ENCODE assay signal across 8 mouse cellular contexts in genomic region chr2:167942199-167942925, GRCm38 (mm10). TPM values are rescaled to one million over a fixed set of nuclear protein-coding genes. Genes with fewer than 3 reads are reported as not detected.
DNase-seq lines count a peak whose midpoint lies in the region; ATAC-seq and TF ChIP-seq lines count a peak whose summit lies in the region.

No protein-coding gene starts in this region.

- H3K9me3 ChIP-seq in megakaryocyte, embryonic 14.5 days: no peaks in the 10 kb centered on the region
- H3K9me3 ChIP-seq in hindbrain, postnatal 0 days (ENCODE audit: low read length): no peaks in the 10 kb centered on the region
- H3K9me3 ChIP-seq in midbrain, embryonic 13.5 days: no peaks in the 10 kb centered on the region

- H3K27ac ChIP-seq in hindbrain, postnatal 0 days: peak overlapping the region; percentile 74
- peak overlapping the region; percentile 73 for H3K27ac ChIP-seq in midbrain, embryonic 13.5 days

- H3K4me3 ChIP-seq in megakaryocyte, embryonic 14.5 days (replicated peaks): peak overlapping the region; percentile 89
- no peak overlapping the region for H3K4me3 ChIP-seq in hindbrain, postnatal 0 days (ENCODE audit: low read length)
- no peak overlapping the region for H3K4me3 ChIP-seq in midbrain, embryonic 13.5 days (replicated peaks)

- ATAC-seq in megakaryocyte, adult 5-6 weeks (ENCODE audit: poor library complexity, severe bottlenecking): no peak; the same call in 1 of the 2 replicates
- peak; percentile 72 for ATAC-seq in hindbrain, postnatal 0 days
- ATAC-seq in midbrain, embryonic 13.5 days: peak; percentile 77

- intact Hi-C loops in left cerebral cortex, postnatal 14 days (cut with DNase I): no loop called here

- peak overlapping the region; percentile 34 for H3K4me2 ChIP-seq in hindbrain, postnatal 0 days (ENCODE audit: low read depth, low read length)
- 0 out of 2 replicates have a peak overlapping the region, but pooled peaks have one; percentile 5 for H3K4me2 ChIP-seq in midbrain, embryonic 13.5 days (replicated peaks)

- peak; percentile 56 for DNase-seq in cerebellum, adult 18-20 months
- peak; percentile 58 for DNase-seq in gastrocnemius, postnatal 10 days
- peak; percentile 78 for DNase-seq in hindbrain, postnatal 0 days (ENCODE audit: low spot score)
- DNase-seq in left cerebral cortex, postnatal 14 days (ENCODE audit: low spot score in 2 of 2): peak; percentile 70 to 86
- DNase-seq in testis, postnatal 10 days (ENCODE audit: low spot score): peak; percentile 83

- H3K9ac ChIP-seq in hindbrain, postnatal 0 days (replicated peaks; ENCODE audit: low read length): no peak overlapping the region
- H3K9ac ChIP-seq in midbrain, embryonic 13.5 days (replicated peaks): 0 out of 2 replicates have a peak overlapping the region, but pooled peaks have one; percentile 16

- H3K4me1 ChIP-seq in megakaryocyte, embryonic 14.5 days: peaks cover 100% of the 10 kb centered on the region
- peaks cover 52% of the 10 kb centered on the region for H3K4me1 ChIP-seq in hindbrain, postnatal 0 days (ENCODE audit: insufficient read depth, low read length)
- H3K4me1 ChIP-seq in midbrain, embryonic 13.5 days (replicated peaks): peaks cover 78% of the 10 kb centered on the region

- no peaks in the 10 kb centered on the region for H3K27me3 ChIP-seq in megakaryocyte, embryonic 14.5 days (replicated peaks)
- no peaks in the 10 kb centered on the region for H3K27me3 ChIP-seq in hindbrain, postnatal 0 days (ENCODE audit: insufficient read depth, low read length)
- H3K27me3 ChIP-seq in midbrain, embryonic 13.5 days: no peaks in the 10 kb centered on the region

- peaks cover 77% of the 10 kb centered on the region for H3K36me3 ChIP-seq in megakaryocyte, embryonic 14.5 days (replicated peaks; ENCODE audit: low read length)
- no peaks in the 10 kb centered on the region for H3K36me3 ChIP-seq in hindbrain, postnatal 0 days (ENCODE audit: insufficient read depth, low read length)
- H3K36me3 ChIP-seq in midbrain, embryonic 13.5 days: no peaks in the 10 kb centered on the region

- no peak for TF ChIP-seq CTCF in hindbrain, postnatal 0 days (IDR thresholded peaks at IDR 0.05; ENCODE audit: low read depth)

- 18% methylated on average over 8 of the region's 8 CpGs for WGBS in hindbrain, postnatal 0 days
- WGBS in midbrain, embryonic 13.5 days: 33% methylated on average over 8 of the region's 8 CpGs

RNA-seq across cellular contexts. Expression of gene Ptpn1, which starts 10.5 kb away (rescaled TPM):
- polyA plus RNA-seq in megakaryocyte, embryonic 14.5 days (2012; ENCODE audit: insufficient read depth, low replicate concordance): 120 and 139 TPM in 2 replicates
- 49.1 and 54.8 TPM in 2 replicates for total RNA-seq in megakaryocyte, adult 5-6 weeks (2015)
- total RNA-seq in megakaryocyte, adult 5-6 weeks (2017): 145 and 151 TPM in 2 replicates
- total RNA-seq in gastrocnemius, postnatal 10 days (2021): 10 to 100 TPM; 16.4 to 22.7 TPM
- total RNA-seq in hindbrain, postnatal 0 days (2014; rRNA removed): 35.7 and 39.2 TPM in 2 replicates
- polyA plus RNA-seq in hindbrain, postnatal 0 days (2015; fragmentation: Nextera tagmentation; extraction: Ambion mirVana): 60.0 and 60.1 TPM in 2 replicates
- total RNA-seq in left cerebral cortex, postnatal 14 days (2021): 10 to 100 TPM; 62.3 to 66.7 TPM
- 102 and 105 TPM in 2 replicates for polyA plus RNA-seq in midbrain, embryonic 13.5 days (2015; fragmentation: Nextera tagmentation; extraction: Ambion mirVana)
